Mouse (Mus musculus): ENCODE measurements at regions not wholly inside any gene's neighbourhood (a gene's known extent, or its start where the extent isn't known, plus 50 kb on each side); places are given as distances from the start of the nearest gene placed in this dataset.

DNA sequence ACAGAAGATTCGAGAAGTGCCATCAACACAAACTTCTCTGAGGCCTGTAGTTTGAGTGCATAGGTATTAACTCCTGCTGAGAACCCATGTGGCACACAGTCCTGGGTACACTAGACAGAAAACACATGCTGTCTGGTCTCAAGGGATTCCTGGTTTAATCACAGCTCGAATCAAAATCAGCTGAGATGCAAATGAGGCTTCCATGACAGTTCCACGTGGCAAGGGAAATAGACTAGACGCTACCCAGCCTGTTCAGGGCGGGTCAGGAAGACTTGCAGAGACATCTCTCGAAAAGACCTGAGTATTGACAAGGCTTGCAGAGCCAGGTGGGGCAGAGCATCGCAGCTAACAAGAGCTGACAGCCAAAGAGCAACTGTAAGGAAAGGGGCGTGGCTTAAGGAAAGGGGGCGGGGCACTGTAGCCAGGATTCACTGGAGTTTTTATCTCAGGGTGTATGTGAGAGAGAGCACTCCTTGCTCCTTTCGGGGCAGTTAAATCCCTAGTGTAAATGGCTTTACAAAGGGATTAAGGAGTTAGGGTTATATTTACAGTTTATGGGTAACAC lies 173.2 kb downstream of the Rpap3 start:
- TF ChIP-seq CTCF (IDR thresholded peaks at IDR 0.05; ENCODE audit: insufficient read depth, low read depth, low read length) (no peak), POLR2A (IDR thresholded peaks at IDR 0.05; ENCODE audit: insufficient read depth, low read depth, low read length) (no peak)
